ENCODE assay signal across 8 mouse cellular contexts in the genomic region with DNA sequence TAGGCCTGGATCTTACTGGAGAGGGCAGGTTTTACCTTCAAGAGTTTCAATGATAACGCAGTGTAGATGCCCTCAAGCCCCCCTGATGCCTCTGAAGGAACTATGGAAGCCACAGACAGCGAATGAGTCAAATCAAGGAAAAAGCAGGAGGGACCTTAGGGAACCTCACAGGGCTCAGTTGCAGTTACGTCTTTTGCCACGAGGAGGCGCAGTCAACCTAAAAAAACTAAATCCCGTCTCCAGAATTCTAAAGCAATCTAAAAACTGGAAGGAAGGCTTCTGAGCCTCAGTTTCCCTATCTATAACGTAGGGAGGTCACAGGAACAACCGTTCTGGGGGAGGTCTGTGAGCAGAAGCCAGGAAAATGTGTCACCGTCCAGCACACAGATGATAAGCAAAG. TPM values are rescaled to one million over a fixed set of nuclear protein-coding genes. Genes with fewer than 3 reads are reported as not detected.
DNase-seq lines count a peak whose midpoint lies in the region; ATAC-seq lines count a peak whose summit lies in the region.

No protein-coding gene starts in this region.

- intact Hi-C loops in gastrocnemius, postnatal 14 days (cut with DNase I; ENCODE audit: low total_unique reads) = no loop called here

- H3K36me3 ChIP-seq in forebrain, embryonic 14.5 days (ENCODE audit: control insufficient read depth, insufficient read depth, low read length) = peaks cover 20% of the 10 kb centered on the region; the same call in 1 of the 2 replicates
- peaks cover 36% of the 10 kb centered on the region for H3K36me3 ChIP-seq in forebrain, embryonic 13.5 days (ENCODE audit: poor library complexity, severe bottlenecking)
- no peaks in the 10 kb centered on the region for H3K36me3 ChIP-seq in limb, embryonic 11.5 days (ENCODE audit: control insufficient read depth, insufficient read depth, low read length)

- H3K27ac ChIP-seq in forebrain, embryonic 14.5 days (ENCODE audit: low read depth, low read length) = no peak overlapping the region
- no peak overlapping the region for H3K27ac ChIP-seq in forebrain, embryonic 13.5 days
- H3K27ac ChIP-seq in limb, embryonic 11.5 days (replicated peaks; ENCODE audit: low read depth, low read length) = no peak overlapping the region

- no peaks in the 10 kb centered on the region for H3K9me3 ChIP-seq in forebrain, embryonic 14.5 days (replicated peaks; ENCODE audit: control insufficient read depth, low read length)
- no peaks in the 10 kb centered on the region for H3K9me3 ChIP-seq in forebrain, embryonic 13.5 days (replicated peaks)
- H3K9me3 ChIP-seq in limb, embryonic 11.5 days (ENCODE audit: control insufficient read depth, low read length) = no peaks in the 10 kb centered on the region

- no peak overlapping the region for H3K9ac ChIP-seq in forebrain, embryonic 14.5 days (ENCODE audit: low read length)
- no peak overlapping the region for H3K9ac ChIP-seq in forebrain, embryonic 13.5 days
- no peak overlapping the region for H3K9ac ChIP-seq in limb, embryonic 11.5 days (ENCODE audit: low read length)

- H3K4me3 ChIP-seq in forebrain, embryonic 14.5 days (ENCODE audit: low read depth, low read length) = no peak overlapping the region
- H3K4me3 ChIP-seq in forebrain, embryonic 13.5 days = no peak overlapping the region
- H3K4me3 ChIP-seq in limb, embryonic 11.5 days (ENCODE audit: low read depth, low read length) = no peak overlapping the region

- H3K4me2 ChIP-seq in forebrain, embryonic 14.5 days (ENCODE audit: low read length) = no peak overlapping the region
- no peak overlapping the region for H3K4me2 ChIP-seq in forebrain, embryonic 13.5 days
- H3K4me2 ChIP-seq in limb, embryonic 11.5 days (ENCODE audit: low read depth, severe bottlenecking) = no peak overlapping the region

- 0 out of 2 replicates have a peak, but pooled peaks have one; percentile 5 for ATAC-seq in forebrain, embryonic 14.5 days
- ATAC-seq in forebrain, embryonic 13.5 days = no peak
- ATAC-seq in limb, embryonic 11.5 days (ENCODE audit: insufficient number of reproducible peaks, low FRiP score, low TSS enrichment, low read depth) = no peak

- peak; percentile 74 for DNase-seq in forebrain, embryonic 14.5 days (ENCODE audit: low spot score)
- peak; percentile 85 for DNase-seq in right cerebral cortex, adult 2 months (ENCODE audit: low spot score in 2 of 2)
- DNase-seq in right cerebral cortex, postnatal 25 days = no peak
- DNase-seq in c-Kit-positive CD71-positive TER-119-positive erythroid progenitor cells, embryonic 14.5 days (ENCODE audit: low spot score) = peak; percentile 62
- DNase-seq in gastrocnemius, postnatal 14 days = peak; percentile 54
- peak; percentile 81 for DNase-seq in limb, embryonic 11.5 days (ENCODE audit: low spot score)
- DNase-seq in skeletal muscle tissue, adult 2 months (ENCODE audit: low read depth, low spot score) = peak; percentile 49

- 12% methylated on average over 9 of the region's 9 CpGs for WGBS in forebrain, embryonic 14.5 days
- 13% methylated on average over 9 of the region's 9 CpGs for WGBS in forebrain, embryonic 13.5 days
- WGBS in limb, embryonic 11.5 days = 14% methylated on average over 9 of the region's 9 CpGs

- H3K4me1 ChIP-seq in forebrain, embryonic 14.5 days (ENCODE audit: control insufficient read depth, insufficient read depth, low read length) = no peaks in the 10 kb centered on the region
- H3K4me1 ChIP-seq in forebrain, embryonic 13.5 days = no peaks in the 10 kb centered on the region
- no peaks in the 10 kb centered on the region for H3K4me1 ChIP-seq in limb, embryonic 11.5 days (ENCODE audit: control insufficient read depth, insufficient read depth, low read length)

- H3K27me3 ChIP-seq in forebrain, embryonic 14.5 days (replicated peaks; ENCODE audit: control insufficient read depth, insufficient read depth, low read length) = no peaks in the 10 kb centered on the region
- H3K27me3 ChIP-seq in forebrain, embryonic 13.5 days = peaks cover 24% of the 10 kb centered on the region
- peaks cover 13% of the 10 kb centered on the region for H3K27me3 ChIP-seq in limb, embryonic 11.5 days (ENCODE audit: control insufficient read depth, insufficient read depth, low read length)

RNA-seq across cellular contexts. Expression of a gene that starts 13.3 kb away (rescaled TPM):
- 2.0 and 2.6 TPM in 2 replicates for polyA plus RNA-seq in forebrain, embryonic 14.5 days (2014; fragmentation: Nextera tagmentation; extraction: Ambion mirVana)
- polyA plus RNA-seq in forebrain, embryonic 13.5 days (2015; fragmentation: Nextera tagmentation; extraction: Ambion mirVana) = 1.1 and 1.3 TPM in 2 replicates
- 10 to 100 TPM; 26.6 to 27.8 TPM for total RNA-seq in gastrocnemius, postnatal 14 days (2021)
- polyA plus RNA-seq in limb, embryonic 11.5 days (2014; fragmentation: Nextera tagmentation; extraction: Ambion mirVana) = 0.28 and 0.35 TPM in 2 replicates

RNA-seq across cellular contexts. Expression of a gene that starts 27.8 kb away (rescaled TPM):
- 2.5 and 3.1 TPM in 2 replicates for polyA plus RNA-seq in forebrain, embryonic 14.5 days (2014; fragmentation: Nextera tagmentation; extraction: Ambion mirVana)
- 2.5 and 3.4 TPM in 2 replicates for polyA plus RNA-seq in forebrain, embryonic 13.5 days (2015; fragmentation: Nextera tagmentation; extraction: Ambion mirVana)
- total RNA-seq in gastrocnemius, postnatal 14 days (2021) = under 1 TPM in 1 of 2 experiments, not detected in 1; 0.31 TPM
- 4.4 and 4.9 TPM in 2 replicates for polyA plus RNA-seq in limb, embryonic 11.5 days (2014; fragmentation: Nextera tagmentation; extraction: Ambion mirVana)

RNA-seq across cellular contexts. Expression of a gene that starts 28.2 kb away (rescaled TPM):
- polyA plus RNA-seq in forebrain, embryonic 14.5 days (2014; fragmentation: Nextera tagmentation; extraction: Ambion mirVana) = 180 and 216 TPM in 2 replicates
- 172 and 183 TPM in 2 replicates for polyA plus RNA-seq in forebrain, embryonic 13.5 days (2015; fragmentation: Nextera tagmentation; extraction: Ambion mirVana)
- 100 to 1,000 TPM; 265 to 294 TPM for total RNA-seq in gastrocnemius, postnatal 14 days (2021)
- polyA plus RNA-seq in limb, embryonic 11.5 days (2014; fragmentation: Nextera tagmentation; extraction: Ambion mirVana) = 164 and 168 TPM in 2 replicates

RNA-seq across cellular contexts. Expression of a gene that starts 28.4 kb away (rescaled TPM):
- 9.9 and 10.0 TPM in 2 replicates for polyA plus RNA-seq in forebrain, embryonic 14.5 days (2014; fragmentation: Nextera tagmentation; extraction: Ambion mirVana)
- polyA plus RNA-seq in forebrain, embryonic 13.5 days (2015; fragmentation: Nextera tagmentation; extraction: Ambion mirVana) = 7.2 and 7.9 TPM in 2 replicates
- total RNA-seq in gastrocnemius, postnatal 14 days (2021) = 10 to 100 TPM in 1 of 2 experiments, 1 to 10 TPM in 1; 7.8 to 10.2 TPM
- 2.5 and 4.3 TPM in 2 replicates for polyA plus RNA-seq in limb, embryonic 11.5 days (2014; fragmentation: Nextera tagmentation; extraction: Ambion mirVana)

RNA-seq across cellular contexts. Expression of a gene that starts 41.9 kb away (rescaled TPM):
- polyA plus RNA-seq in forebrain, embryonic 14.5 days (2014; fragmentation: Nextera tagmentation; extraction: Ambion mirVana) = 46.8 and 47.7 TPM in 2 replicates
- 63.5 and 67.7 TPM in 2 replicates for polyA plus RNA-seq in forebrain, embryonic 13.5 days (2015; fragmentation: Nextera tagmentation; extraction: Ambion mirVana)
- total RNA-seq in gastrocnemius, postnatal 14 days (2021) = under 1 TPM in 1 of 2 experiments, not detected in 1; 0.37 TPM
- polyA plus RNA-seq in limb, embryonic 11.5 days (2014; fragmentation: Nextera tagmentation; extraction: Ambion mirVana) = 11.2 and 11.5 TPM in 2 replicates
